Mouse (Mus musculus) spleen, adult 2 months (tissue): Measurements from ENCODE around the gene March5.

ENCODE experiments used
- CTCF ChIP-seq: fragments of 200-500 bp; IDR thresholded peaks from 2 replicates; pipeline ENCODE4 v1.5.1; 2011; ENCODE audit warnings: mild to moderate bottlenecking, inconsistent platforms; ENCODE audit not compliant: insufficient read depth, insufficient read length, insufficient replicate concordance; ENCODE audit errors: extremely low read depth
- POLR2A ChIP-seq: fragments of 200-500 bp; IDR thresholded peaks from 2 replicates; pipeline ENCODE4 v1.6.1; 2011; ENCODE audit warnings: low read depth, low read length, inconsistent platforms

DNA sequence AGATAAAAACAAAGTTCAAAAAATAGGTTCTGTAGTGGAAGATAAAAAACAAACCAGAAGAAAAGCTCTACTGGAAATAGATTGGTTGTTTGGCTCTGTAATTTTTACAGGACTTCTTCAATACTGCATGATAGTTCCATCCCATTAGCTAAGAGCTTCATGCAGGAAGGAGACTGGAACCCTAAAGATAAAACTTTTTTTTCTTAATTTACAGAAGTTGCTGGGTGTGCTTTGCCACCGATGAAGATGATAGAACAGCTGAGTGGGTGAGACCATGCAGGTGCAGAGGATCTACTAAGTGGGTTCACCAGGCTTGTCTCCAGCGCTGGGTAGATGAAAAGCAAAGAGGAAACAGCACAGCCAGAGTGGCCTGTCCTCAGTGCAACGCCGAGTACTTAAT is 3.1 kb downstream of the March5 start:
- TF ChIP-seq CTCF (no peak), POLR2A (no peak)
